Mouse (Mus musculus) mouse embryonic stem cell (cell line): ENCODE data around the gene Mapt.

Experiments
- in situ Hi-C, 2 experiments: fragments of 300-500 bp; cut with MboI; formaldehyde crosslinking; loops; 1 replicate in 1 of 2; 3 replicates in 1 of 2; pipeline ENCODE4 v1.14.3; 2019 to 2020; ENCODE audit warnings: low sequenced_read_pairs in 2 of 2, low pct_unique_long_range_greater_than_20kb in 1 of 2, mixed read lengths in 1 of 2; ENCODE audit not compliant: unreplicated experiment in 1 of 2

Mapt gene

GRCm38 (mm10) chr11:104265669-104266068, 34.5 kb downstream of the Mapt start:
- in situ Hi-C loops = no loop called here

GRCm38 (mm10) chr11:104267380-104267779, 36.2 kb downstream of the Mapt start:
- in situ Hi-C loops = no loop called here

- in situ Hi-C loops = no loop called here
These were observed 38.2 kb downstream of the Mapt start for GRCm38 (mm10) chr11:104269385-104269822.

- in situ Hi-C loops = no loop called here
These were observed 39.3 kb downstream of the Mapt start for GRCm38 (mm10) chr11:104270452-104270851.

- in situ Hi-C loops = no loop called here
These were observed 39.7 kb downstream of the Mapt start for GRCm38 (mm10) chr11:104270876-104271275.

GRCm38 (mm10) chr11:104271876-104272275, 40.7 kb downstream of the Mapt start:
- in situ Hi-C loops = no loop called here

- in situ Hi-C loops = no loop called here
These were observed 41.2 kb downstream of the Mapt start for GRCm38 (mm10) chr11:104272352-104272751.

- in situ Hi-C loops = loop anchor here (25.0 kb wide), 1 partner anchor 887 kb away; no protein-coding TSS in a partner anchor
These were observed 44.6 kb downstream of the Mapt start for GRCm38 (mm10) chr11:104275765-104276164.

GRCm38 (mm10) chr11:104278222-104278621, 47.0 kb downstream of the Mapt start:
- in situ Hi-C loops = loop anchor here (25.0 kb wide), 1 partner anchor 884 kb away; no protein-coding TSS in a partner anchor

- in situ Hi-C loops = loop anchor here (25.0 kb wide), 1 partner anchor 883 kb away; no protein-coding TSS in a partner anchor
These were observed 47.9 kb downstream of the Mapt start for GRCm38 (mm10) chr11:104279049-104279448.

GRCm38 (mm10) chr11:104279538-104279937, 48.3 kb downstream of the Mapt start:
- in situ Hi-C loops = loop anchor here (25.0 kb wide), 1 partner anchor 883 kb away; no protein-coding TSS in a partner anchor

- in situ Hi-C loops = loop anchor here (25.0 kb wide), 1 partner anchor 881 kb away; no protein-coding TSS in a partner anchor
These were observed 50.3 kb downstream of the Mapt start for GRCm38 (mm10) chr11:104281501-104281900.

GRCm38 (mm10) chr11:104287113-104287512, 55.9 kb downstream of the Mapt start:
- in situ Hi-C loops = loop anchor here (25.0 kb wide), 1 partner anchor 875 kb away; no protein-coding TSS in a partner anchor

GRCm38 (mm10) chr11:104288835-104289198, 57.6 kb downstream of the Mapt start:
- in situ Hi-C loops = loop anchor here (25.0 kb wide), 1 partner anchor 873 kb away; no protein-coding TSS in a partner anchor

- in situ Hi-C loops = loop anchor here (10.0 to 25.0 kb wide), 2 partner anchors 155 to 873 kb away; no protein-coding TSS in a partner anchor
These were observed 58.2 kb downstream of the Mapt start for GRCm38 (mm10) chr11:104289199-104290031.

- in situ Hi-C loops = loop anchor here (10.0 to 25.0 kb wide), 2 partner anchors 152 to 870 kb away; no protein-coding TSS in a partner anchor
These were observed 61.4 kb downstream of the Mapt start for GRCm38 (mm10) chr11:104292443-104293220.

- in situ Hi-C loops = loop anchor here (10.0 to 25.0 kb wide), 2 partner anchors 152 to 869 kb away; no protein-coding TSS in a partner anchor
These were observed 62.1 kb downstream of the Mapt start for GRCm38 (mm10) chr11:104293241-104293640.

GRCm38 (mm10) chr11:104295145-104295544, 64.0 kb downstream of the Mapt start:
- in situ Hi-C loops = loop anchor here (10.0 to 25.0 kb wide), 2 partner anchors 150 to 867 kb away; no protein-coding TSS in a partner anchor

- in situ Hi-C loops = loop anchor here (10.0 to 25.0 kb wide), 2 partner anchors 149 to 867 kb away; no protein-coding TSS in a partner anchor
These were observed 64.5 kb downstream of the Mapt start for GRCm38 (mm10) chr11:104295656-104296055.
